Mouse (Mus musculus): ENCODE results near the gene Prdx3. TPM values are rescaled to one million over a fixed set of nuclear protein-coding genes. Genes with fewer than 3 reads are reported as not detected.

The Prdx3 gene
- 100 to 1,000 TPM; 412 to 431 TPM for total RNA-seq (2021)
- long read RNA-seq, experiment 1, transcript Prdx3-201 (7 exons, 1,478 nt): major isoform, 322 of 340 reads
- long read RNA-seq, experiment 1, partial matches to known transcripts: 11 of 340 reads
- long read RNA-seq, experiment 1, other reads (novel, unspliced or antisense): 7 of 340 reads
- long read RNA-seq, experiment 2, transcript Prdx3-201 (7 exons, 1,478 nt): major isoform, 176 of 187 reads
- long read RNA-seq, experiment 2, partial matches to known transcripts: 5 of 187 reads
- long read RNA-seq, experiment 2, other reads (novel, unspliced or antisense): 6 of 187 reads

- DNase-seq: peak; percentile 99
These were observed at the start of gene Prdx3 for GRCm38 (mm10) chr19:60874064-60874694. Gene Prdx3 (minus strand): TSS chr19:60874556.

GRCm38 (mm10) chr19:60916869-60917570, 42.7 kb upstream of the Prdx3 start:
- no peak for DNase-seq

- no peak for DNase-seq
These were observed 41.5 kb upstream of the Prdx3 start for GRCm38 (mm10) chr19:60915862-60916261.

GRCm38 (mm10) chr19:60915236-60915635, 40.9 kb upstream of the Prdx3 start:
- peak; percentile 63 to 68 for DNase-seq

GRCm38 (mm10) chr19:60911653-60912052, 37.3 kb upstream of the Prdx3 start:
- no peak for DNase-seq

GRCm38 (mm10) chr19:60910304-60910703, 35.9 kb upstream of the Prdx3 start:
- DNase-seq: no peak

- no peak for DNase-seq
These were observed 31.1 kb upstream of the Prdx3 start for GRCm38 (mm10) chr19:60905477-60905876.

- DNase-seq: no peak
These were observed 29.6 kb upstream of the Prdx3 start for GRCm38 (mm10) chr19:60903971-60904370.

GRCm38 (mm10) chr19:60903139-60903538, 28.8 kb upstream of the Prdx3 start:
- DNase-seq: no peak

GRCm38 (mm10) chr19:60895251-60895880, 21.0 kb upstream of the Prdx3 start:
- DNase-seq: peak; percentile 27 to 49

- DNase-seq: peak; percentile 69 to 87
These were observed 17.7 kb upstream of the Prdx3 start for GRCm38 (mm10) chr19:60891934-60892547.

- DNase-seq: peak; percentile 41 to 60
These were observed 16.7 kb upstream of the Prdx3 start for GRCm38 (mm10) chr19:60891123-60891470.

- DNase-seq: peak in 1 of 2 experiments; percentile 77
These were observed 16.2 kb upstream of the Prdx3 start for GRCm38 (mm10) chr19:60890391-60891122.

- peak; percentile 97 to 98 for DNase-seq
These were observed 15.5 kb upstream of the Prdx3 start, which contains the start of gene Grk5 for GRCm38 (mm10) chr19:60889714-60890315. Gene Grk5 (plus strand): TSS chr19:60889749.

- DNase-seq: peak; percentile 83 to 92
These were observed 14.9 kb upstream of the Prdx3 start for GRCm38 (mm10) chr19:60889101-60889713.

- no peak for DNase-seq
These were observed 13.3 kb upstream of the Prdx3 start for GRCm38 (mm10) chr19:60887637-60888036.

GRCm38 (mm10) chr19:60883129-60883528, 8.8 kb upstream of the Prdx3 start:
- peak; percentile 44 to 67 for DNase-seq

GRCm38 (mm10) chr19:60873501-60873900, 855 bp downstream of the Prdx3 start:
- DNase-seq: peak; percentile 30 to 36

- DNase-seq: no peak
These were observed 2.1 kb downstream of the Prdx3 start for GRCm38 (mm10) chr19:60872272-60872671.

GRCm38 (mm10) chr19:60871366-60871765, 3.0 kb downstream of the Prdx3 start:
- DNase-seq: no peak

GRCm38 (mm10) chr19:60870489-60870888, 3.9 kb downstream of the Prdx3 start:
- no peak for DNase-seq

Measured in heart, adult 18-20 months (tissue).